Mouse (Mus musculus): ENCODE measurements around the gene Nomo1. TPM values are rescaled to one million over a fixed set of nuclear protein-coding genes. Genes with fewer than 3 reads are reported as not detected.

Nomo1 gene
- polyA plus RNA-seq, 1 experiment from 2014 or later: 48.2 TPM

- no peak overlapping the region for H3K9ac ChIP-seq (ENCODE audit: low read length)
- H3K27me3 ChIP-seq (replicated peaks; ENCODE audit: control insufficient read depth, insufficient read depth, low read length): no peaks in the 10 kb centered on the region
- peaks cover 55% of the 10 kb centered on the region for H3K36me3 ChIP-seq (ENCODE audit: control insufficient read depth, insufficient read depth, low read length)
- 88% methylated on average over 10 of the region's 10 CpGs for whole genome bisulfite sequencing
- no peak overlapping the region for H3K4me2 ChIP-seq (ENCODE audit: low read length)
- no peaks in the 10 kb centered on the region for H3K4me1 ChIP-seq (replicated peaks; ENCODE audit: control insufficient read depth, insufficient read depth, low read length)
- no peak overlapping the region for H3K27ac ChIP-seq (ENCODE audit: low read depth)
- DNase-seq (ENCODE audit: low spot score): no peak
- H3K4me3 ChIP-seq (ENCODE audit: low read depth, low read length): no peak overlapping the region
- no peak for ATAC-seq (replicated peaks; ENCODE audit: low FRiP score, low TSS enrichment, low read depth)
- peaks cover 4% of the 10 kb centered on the region; the same call in 1 of the 2 replicates for H3K9me3 ChIP-seq (ENCODE audit: control insufficient read depth, low read length)
Measured at GRCm38 (mm10) chr7:46084024-46084423, 50.5 kb downstream of the Nomo1 start.

GRCm38 (mm10) chr7:46084839-46085513 lies 51.5 kb downstream of the Nomo1 start:
- WGBS: 63% methylated on average over 16 of the region's 16 CpGs
- ATAC-seq (replicated peaks; ENCODE audit: low FRiP score, low TSS enrichment, low read depth) (peak; percentile 80), DNase-seq (ENCODE audit: low spot score) (peak; percentile 57)
- no peak overlapping the region for H3K9ac ChIP-seq (ENCODE audit: low read length)
- peak overlapping the region; percentile 29; the same call in 1 of the 2 replicates for H3K27ac ChIP-seq (ENCODE audit: low read depth)
- no peaks in the 10 kb centered on the region for H3K27me3 ChIP-seq (replicated peaks; ENCODE audit: control insufficient read depth, insufficient read depth, low read length)
- H3K4me3 ChIP-seq (ENCODE audit: low read depth, low read length): no peak overlapping the region
- H3K36me3 ChIP-seq (ENCODE audit: control insufficient read depth, insufficient read depth, low read length): peaks cover 46% of the 10 kb centered on the region
- peaks cover 4% of the 10 kb centered on the region; the same call in 1 of the 2 replicates for H3K9me3 ChIP-seq (ENCODE audit: control insufficient read depth, low read length)
- no peaks in the 10 kb centered on the region for H3K4me1 ChIP-seq (replicated peaks; ENCODE audit: control insufficient read depth, insufficient read depth, low read length)
- H3K4me2 ChIP-seq (ENCODE audit: low read length): no peak overlapping the region

DNA sequence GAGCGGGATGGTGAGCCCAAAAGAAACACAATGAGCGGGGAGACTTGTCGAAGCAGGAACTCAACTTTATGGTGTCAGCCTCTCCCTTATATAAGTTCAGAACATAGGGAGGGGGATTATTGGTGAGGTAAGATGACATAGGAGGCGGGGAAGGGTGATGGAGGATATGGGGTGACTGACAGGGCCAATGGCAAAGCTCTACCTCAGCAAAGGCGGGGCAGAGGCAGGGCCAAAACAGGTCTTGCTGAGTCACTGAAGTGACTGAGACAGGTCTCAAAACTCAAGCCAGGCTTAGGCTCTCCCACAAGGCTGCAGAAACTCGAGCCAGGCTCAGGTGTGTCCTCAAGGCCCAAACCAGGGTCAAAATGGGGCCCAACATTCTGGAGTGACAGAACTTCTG lies 52.9 kb downstream of the Nomo1 start:
- 87% methylated on average over 6 of the region's 6 CpGs for WGBS
- no peak for DNase-seq (ENCODE audit: low spot score)

GRCm38 (mm10) chr7:46088241-46088640 lies 54.7 kb downstream of the Nomo1 start:
- H3K36me3 ChIP-seq (ENCODE audit: control insufficient read depth, insufficient read depth, low read length): peaks cover 14% of the 10 kb centered on the region
- peaks cover 4% of the 10 kb centered on the region; the same call in 1 of the 2 replicates for H3K9me3 ChIP-seq (ENCODE audit: control insufficient read depth, low read length)
- ATAC-seq (replicated peaks; ENCODE audit: low FRiP score, low TSS enrichment, low read depth) (no peak), DNase-seq (ENCODE audit: low spot score) (no peak)
- no peak overlapping the region for H3K27ac ChIP-seq (ENCODE audit: low read depth)
- WGBS: 89% methylated on average over 6 of the region's 6 CpGs
- H3K4me1 ChIP-seq (replicated peaks; ENCODE audit: control insufficient read depth, insufficient read depth, low read length): no peaks in the 10 kb centered on the region
- H3K4me3 ChIP-seq (ENCODE audit: low read depth, low read length): no peak overlapping the region
- no peak overlapping the region for H3K9ac ChIP-seq (ENCODE audit: low read length)
- H3K27me3 ChIP-seq (replicated peaks; ENCODE audit: control insufficient read depth, insufficient read depth, low read length): no peaks in the 10 kb centered on the region
- no peak overlapping the region for H3K4me2 ChIP-seq (ENCODE audit: low read length)

More for the DNA sequence above, 52.9 kb downstream of the Nomo1 start:
- Histone ChIP-seq H3K9ac (ENCODE audit: low read length) (no peak overlapping the region), H3K4me2 (ENCODE audit: low read length) (no peak overlapping the region), H3K27ac (ENCODE audit: low read depth) (no peak overlapping the region), H3K4me3 (ENCODE audit: low read depth, low read length) (no peak overlapping the region), H3K27me3 (replicated peaks; ENCODE audit: control insufficient read depth, insufficient read depth, low read length) (no peaks in the 10 kb centered on the region), H3K9me3 (ENCODE audit: control insufficient read depth, low read length) (peaks cover 4% of the 10 kb centered on the region; the same call in 1 of the 2 replicates), H3K4me1 (replicated peaks; ENCODE audit: control insufficient read depth, insufficient read depth, low read length) (no peaks in the 10 kb centered on the region), H3K36me3 (ENCODE audit: control insufficient read depth, insufficient read depth, low read length) (peaks cover 32% of the 10 kb centered on the region)
- ATAC-seq (replicated peaks; ENCODE audit: low FRiP score, low TSS enrichment, low read depth): no peak; the same call in 1 of the 2 replicates

DNA sequence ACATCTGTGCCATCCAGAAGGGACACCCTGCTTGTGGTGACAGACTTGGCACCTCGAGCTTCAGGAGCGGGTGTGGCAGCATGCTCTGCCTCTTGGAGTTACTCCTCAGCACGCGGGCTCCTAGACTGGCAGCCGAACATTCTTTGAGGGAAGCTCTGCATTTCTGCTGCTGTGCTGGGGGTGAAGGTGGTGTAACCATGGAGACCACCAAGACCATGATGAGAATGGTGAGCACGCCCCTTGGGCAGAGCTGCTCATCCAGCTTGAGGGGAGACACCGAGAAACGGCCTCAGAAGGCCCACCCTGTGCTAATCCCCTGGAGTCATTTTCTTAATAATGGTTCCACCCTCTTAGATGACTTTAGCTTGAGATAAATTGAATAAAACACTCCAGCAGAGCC lies 59.3 kb downstream of the Nomo1 start:
- no peak overlapping the region for H3K9ac ChIP-seq (ENCODE audit: low read length)
- no peak overlapping the region for H3K27ac ChIP-seq (ENCODE audit: low read depth)
- no peaks in the 10 kb centered on the region for H3K27me3 ChIP-seq (replicated peaks; ENCODE audit: control insufficient read depth, insufficient read depth, low read length)
- 53% methylated on average over 8 of the region's 8 CpGs for WGBS
- peaks cover 4% of the 10 kb centered on the region; the same call in 1 of the 2 replicates for H3K9me3 ChIP-seq (ENCODE audit: control insufficient read depth, low read length)
- ATAC-seq (replicated peaks; ENCODE audit: low FRiP score, low TSS enrichment, low read depth) (no peak), DNase-seq (ENCODE audit: low spot score) (no peak)
- H3K36me3 ChIP-seq (ENCODE audit: control insufficient read depth, insufficient read depth, low read length): no peaks in the 10 kb centered on the region
- H3K4me3 ChIP-seq (ENCODE audit: low read depth, low read length): no peak overlapping the region
- H3K4me1 ChIP-seq (replicated peaks; ENCODE audit: control insufficient read depth, insufficient read depth, low read length): no peaks in the 10 kb centered on the region
- no peak overlapping the region for H3K4me2 ChIP-seq (ENCODE audit: low read length)

DNA sequence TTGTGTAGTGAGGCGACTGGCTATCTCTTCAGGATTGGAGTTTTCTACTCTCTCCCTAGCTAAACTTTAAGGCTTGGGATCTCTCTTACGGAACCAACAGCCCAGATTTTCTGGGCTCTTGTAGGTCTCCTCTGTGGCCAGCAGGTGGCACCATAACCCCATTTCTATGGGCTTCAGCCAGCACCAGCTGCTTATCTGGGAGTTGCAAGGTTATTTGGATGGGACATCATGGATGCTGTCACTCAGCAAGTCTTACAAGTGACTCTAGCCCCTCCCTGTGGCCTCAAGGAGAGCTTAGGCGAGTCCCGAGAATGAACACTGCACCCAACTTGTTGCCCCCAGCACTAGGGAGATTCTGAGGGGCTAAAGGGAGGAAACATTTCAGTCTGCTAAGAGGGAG lies 62.6 kb downstream of the Nomo1 start:
- no peak overlapping the region for H3K4me2 ChIP-seq (ENCODE audit: low read length)
- H3K36me3 ChIP-seq (ENCODE audit: control insufficient read depth, insufficient read depth, low read length): no peaks in the 10 kb centered on the region
- H3K27me3 ChIP-seq (replicated peaks; ENCODE audit: control insufficient read depth, insufficient read depth, low read length): no peaks in the 10 kb centered on the region
- H3K9ac ChIP-seq (ENCODE audit: low read length): no peak overlapping the region
- DNase-seq (ENCODE audit: low spot score) (peak; percentile 83), ATAC-seq (replicated peaks; ENCODE audit: low FRiP score, low TSS enrichment, low read depth) (no peak)
- H3K27ac ChIP-seq (ENCODE audit: low read depth): no peak overlapping the region
- no peak overlapping the region for H3K4me3 ChIP-seq (ENCODE audit: low read depth, low read length)
- no peaks in the 10 kb centered on the region for H3K4me1 ChIP-seq (replicated peaks; ENCODE audit: control insufficient read depth, insufficient read depth, low read length)
- 4% methylated on average over 4 of the region's 4 CpGs for WGBS
- H3K9me3 ChIP-seq (ENCODE audit: control insufficient read depth, low read length): no peaks in the 10 kb centered on the region

DNA sequence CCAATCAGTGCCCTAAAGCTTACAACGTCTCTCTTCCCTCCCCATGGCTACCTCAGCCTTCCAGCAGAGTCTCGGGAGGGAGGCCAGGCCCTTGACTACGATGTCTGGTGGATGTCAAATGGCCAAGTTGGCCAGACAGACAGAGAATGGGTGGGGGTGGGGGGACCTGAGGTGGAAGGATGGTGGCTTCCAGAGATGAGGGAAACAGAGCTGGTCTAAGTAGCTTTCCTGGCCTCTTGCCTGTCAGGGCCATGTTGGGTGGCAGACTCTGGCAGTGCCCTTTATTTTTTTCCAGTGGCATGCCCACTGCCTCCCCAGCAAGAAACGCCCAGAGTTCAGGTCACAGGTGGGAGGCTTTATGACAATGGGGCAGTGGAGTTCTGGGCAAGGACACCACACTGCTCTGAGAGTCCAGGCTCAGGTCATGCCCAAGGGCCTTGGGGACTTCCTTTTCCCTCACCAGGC lies 63.9 kb downstream of the Nomo1 start:
- H3K9me3 ChIP-seq (ENCODE audit: control insufficient read depth, low read length): no peaks in the 10 kb centered on the region
- no peak overlapping the region for H3K4me2 ChIP-seq (ENCODE audit: low read length)
- no peak overlapping the region for H3K27ac ChIP-seq (ENCODE audit: low read depth)
- no peak for DNase-seq (ENCODE audit: low spot score)
- H3K4me3 ChIP-seq (ENCODE audit: low read depth, low read length): no peak overlapping the region
- WGBS: 43% methylated on average over 4 of the region's 4 CpGs
- no peaks in the 10 kb centered on the region for H3K36me3 ChIP-seq (ENCODE audit: control insufficient read depth, insufficient read depth, low read length)
- no peaks in the 10 kb centered on the region for H3K4me1 ChIP-seq (replicated peaks; ENCODE audit: control insufficient read depth, insufficient read depth, low read length)
- no peak overlapping the region for H3K9ac ChIP-seq (ENCODE audit: low read length)
- ATAC-seq (replicated peaks; ENCODE audit: low FRiP score, low TSS enrichment, low read depth): no peak
- H3K27me3 ChIP-seq (replicated peaks; ENCODE audit: control insufficient read depth, insufficient read depth, low read length): no peaks in the 10 kb centered on the region

DNA sequence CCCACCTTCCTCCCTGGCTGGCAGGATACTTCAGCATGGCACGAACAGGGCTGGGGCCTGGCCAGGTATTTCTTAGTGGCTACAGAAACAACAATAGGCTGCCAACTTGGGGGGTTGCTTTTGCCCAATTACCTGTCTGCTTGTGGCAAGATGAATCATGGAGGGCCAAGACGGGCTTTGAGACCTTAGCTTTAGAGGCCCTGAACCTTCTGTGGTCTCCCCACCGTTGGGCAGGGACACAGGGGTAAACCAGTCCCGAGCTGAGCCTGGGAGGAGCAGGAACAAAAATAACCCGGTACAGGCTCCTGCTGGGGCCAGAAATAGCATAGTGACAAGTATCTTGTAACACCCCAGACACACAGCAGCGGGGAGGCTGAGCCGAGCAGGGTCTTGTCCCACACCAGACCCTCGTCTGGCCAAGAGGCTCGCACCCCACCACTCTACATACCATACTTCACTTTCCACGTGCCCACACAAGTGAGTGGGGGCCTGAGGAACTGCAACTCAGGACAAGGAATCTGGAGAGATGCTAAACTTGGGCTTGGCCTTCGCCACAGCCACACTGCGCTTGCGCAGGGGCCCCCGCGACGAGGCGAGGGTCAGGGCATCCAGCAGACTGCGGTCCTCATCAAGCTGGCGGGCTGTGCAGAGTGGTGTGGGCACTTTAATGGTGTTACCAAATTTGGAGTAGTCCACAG lies 64.9 kb downstream of the Nomo1 start:
- Histone ChIP-seq H3K9me3 (ENCODE audit: control insufficient read depth, low read length) (no peaks in the 10 kb centered on the region), H3K9ac (ENCODE audit: low read length) (no peak overlapping the region), H3K36me3 (ENCODE audit: control insufficient read depth, insufficient read depth, low read length) (no peaks in the 10 kb centered on the region), H3K4me1 (replicated peaks; ENCODE audit: control insufficient read depth, insufficient read depth, low read length) (no peaks in the 10 kb centered on the region), H3K27me3 (replicated peaks; ENCODE audit: control insufficient read depth, insufficient read depth, low read length) (no peaks in the 10 kb centered on the region), H3K4me3 (ENCODE audit: low read depth, low read length) (no peak overlapping the region), H3K27ac (ENCODE audit: low read depth) (no peak overlapping the region), H3K4me2 (ENCODE audit: low read length) (no peak overlapping the region)
- WGBS: 82% methylated on average over 19 of the region's 19 CpGs
- no peak for ATAC-seq (replicated peaks; ENCODE audit: low FRiP score, low TSS enrichment, low read depth)
- no peak for DNase-seq (ENCODE audit: low spot score)
